Mouse (Mus musculus) MEL (cell line): Measurements from ENCODE around the gene Prep. TPM values are rescaled to one million over a fixed set of nuclear protein-coding genes. Genes with fewer than 3 reads are reported as not detected.

Source experiments
- DNase-seq: peaks from one replicate; pipeline ENCODE4 v3.0.0; 2011; ENCODE audit warnings: low read depth, low spot score
- H3K27ac ChIP-seq: 2 replicates; pipeline ENCODE4 v1.5.1; 2012; ENCODE audit warnings: low read depth, mild to moderate bottlenecking, control low read depth, low read length, moderate library complexity; ENCODE audit not compliant: control insufficient read depth
- H3K27me3 ChIP-seq, 2 experiments: fragments of 150-350 bp in 1 of 2; sonication (generic) in 1 of 2; 2 replicates each; pipeline ENCODE4 v1.6.1; 2012; ENCODE audit warnings: low read length in 2 of 2, mild to moderate bottlenecking in 2 of 2, improper control_type of control experiment in 1 of 2, moderate library complexity in 1 of 2; ENCODE audit not compliant: insufficient read depth in 2 of 2, control insufficient read depth in 1 of 2
- H3K36me3 ChIP-seq, 2 experiments: 2 replicates each; pipeline ENCODE4 v1.6.1; 2012 to 2014; ENCODE audit warnings: low read length in 2 of 2, improper control_type of control experiment in 1 of 2, inconsistent platforms in 1 of 2, mild to moderate bottlenecking in 1 of 2; ENCODE audit not compliant: insufficient read depth in 2 of 2, control insufficient read depth in 1 of 2
- H3K4me1 ChIP-seq, 2 experiments: fragments of 150-350 bp in 1 of 2; sonication (generic) in 1 of 2; 2 replicates each; pipeline ENCODE4 v1.6.1; 2012; ENCODE audit warnings: low read length in 2 of 2, improper control_type of control experiment in 1 of 2, mild to moderate bottlenecking in 1 of 2; ENCODE audit not compliant: insufficient read depth in 2 of 2, control insufficient read depth in 1 of 2
- H3K4me3 ChIP-seq, 2 experiments: fragments of 150-350 bp in 1 of 2; sonication (generic) in 1 of 2; 2 replicates each; pipeline ENCODE4 v1.5.1; 2012; ENCODE audit warnings: low read depth in 2 of 2, low read length in 2 of 2, mild to moderate bottlenecking in 2 of 2, moderate library complexity in 2 of 2, control low read depth in 1 of 2, improper control_type of control experiment in 1 of 2; ENCODE audit not compliant: control insufficient read depth in 1 of 2, insufficient read depth in 1 of 2
- H3K79me2 ChIP-seq: 2 replicates; pipeline ENCODE4 v1.6.1; 2012; ENCODE audit warnings: mild to moderate bottlenecking, low read length, moderate library complexity; ENCODE audit not compliant: control insufficient read depth, poor library complexity, insufficient read depth
- H3K9ac ChIP-seq: 2 replicates; pipeline ENCODE4 v1.6.1; 2012; ENCODE audit warnings: low read depth, mild to moderate bottlenecking, control low read depth, low read length, moderate library complexity; ENCODE audit not compliant: control insufficient read depth, poor library complexity, severe bottlenecking
- H3K9me3 ChIP-seq: fragments of 150-350 bp; sonication (generic); replicated peaks from 2 replicates; pipeline ENCODE4 v1.6.1; 2012; ENCODE audit warnings: mild to moderate bottlenecking, low read length, improper control_type of control experiment, moderate library complexity; ENCODE audit not compliant: insufficient read depth
- CHD1 ChIP-seq: IDR thresholded peaks from 2 replicates; pipeline ENCODE4 v1.6.1; 2012; ENCODE audit warnings: low read depth, mild to moderate bottlenecking, inconsistent platforms, low read length, improper control_type of control experiment
- CTCF ChIP-seq, 3 experiments: IDR thresholded peaks in 2 of 3; conservative IDR thresholded peaks in 1 of 3; 2 replicates each; pipeline ENCODE4 v1.5.1; 2011 to 2012; ENCODE audit warnings: low read length in 3 of 3, low read depth in 2 of 3, mild to moderate bottlenecking in 2 of 3, improper control_type of control experiment in 1 of 3, inconsistent platforms in 1 of 3, mixed read lengths in 1 of 3, moderate library complexity in 1 of 3; ENCODE audit not compliant: control insufficient read depth in 1 of 3, insufficient read depth in 1 of 3, poor library complexity in 1 of 3, severe bottlenecking in 1 of 3
- ELF1 ChIP-seq: IDR thresholded peaks from 2 replicates; pipeline ENCODE4 v1.6.1; 2014; ENCODE audit warnings: low read depth, mild to moderate bottlenecking, inconsistent platforms, low read length, improper control_type of control experiment, moderate library complexity
- GATA1 ChIP-seq: IDR thresholded peaks from 2 replicates; pipeline ENCODE4 v1.6.1; 2011; ENCODE audit warnings: low read depth, low read length, improper control_type of control experiment
- KAT2A ChIP-seq: conservative IDR thresholded peaks from 2 replicates; pipeline ENCODE4 v1.6.1; 2012; ENCODE audit warnings: low read depth, low read length, improper control_type of control experiment, inconsistent platforms
- MAFK ChIP-seq: IDR thresholded peaks from 2 replicates; pipeline ENCODE4 v1.6.1; 2011; ENCODE audit warnings: low read depth, mild to moderate bottlenecking, low read length, improper control_type of control experiment, borderline replicate concordance
- MAX ChIP-seq: IDR thresholded peaks from 2 replicates; pipeline ENCODE4 v1.6.1; 2011; ENCODE audit warnings: low read length, improper control_type of control experiment
- MXI1 ChIP-seq: IDR thresholded peaks from 2 replicates; pipeline ENCODE4 v1.6.1; 2011; ENCODE audit warnings: mild to moderate bottlenecking, low read depth, low read length, improper control_type of control experiment
- MYC ChIP-seq: IDR thresholded peaks from 2 replicates; pipeline ENCODE4 v1.6.1; 2011; ENCODE audit warnings: low read depth, mild to moderate bottlenecking, low read length, improper control_type of control experiment, moderate library complexity
- POLR2A ChIP-seq, 2 experiments: IDR thresholded peaks; 2 replicates each; pipeline ENCODE4 v1.6.1; 2011 to 2012; ENCODE audit warnings: low read length in 2 of 2, mild to moderate bottlenecking in 2 of 2, control low read depth in 1 of 2, improper control_type of control experiment in 1 of 2, low read depth in 1 of 2, moderate library complexity in 1 of 2; ENCODE audit not compliant: control insufficient read depth in 1 of 2, insufficient read depth in 1 of 2, poor library complexity in 1 of 2
- RAD21 ChIP-seq: IDR thresholded peaks from 2 replicates; pipeline ENCODE4 v1.6.1; 2011; ENCODE audit warnings: mild to moderate bottlenecking, low read depth, low read length, improper control_type of control experiment
- SMC3 ChIP-seq: IDR thresholded peaks from 2 replicates; pipeline ENCODE4 v1.6.1; 2011; ENCODE audit warnings: low read depth, low read length, improper control_type of control experiment
- TAL1 ChIP-seq: IDR thresholded peaks from 2 replicates; pipeline ENCODE4 v1.6.1; 2012; ENCODE audit warnings: mild to moderate bottlenecking, inconsistent platforms, low read length, moderate library complexity, mixed read lengths
- TBP ChIP-seq: IDR thresholded peaks from 2 replicates; pipeline ENCODE4 v1.8.0; 2011; ENCODE audit warnings: low read depth, low read length, improper control_type of control experiment
- TCF12 ChIP-seq: IDR thresholded peaks from 2 replicates; pipeline ENCODE4 v1.6.1; 2014; ENCODE audit warnings: low read depth, mild to moderate bottlenecking, inconsistent platforms, low read length, improper control_type of control experiment, moderate library complexity
- UBTF ChIP-seq: IDR thresholded peaks from 2 replicates; pipeline ENCODE4 v1.6.1; 2012; ENCODE audit warnings: low read depth, mild to moderate bottlenecking, inconsistent platforms, low read length, improper control_type of control experiment, moderate library complexity, borderline replicate concordance; ENCODE audit not compliant: insufficient read depth
- USF1 ChIP-seq: IDR thresholded peaks from 2 replicates; pipeline ENCODE4 v1.6.1; 2014; ENCODE audit warnings: low read depth, mild to moderate bottlenecking, inconsistent platforms, low read length, improper control_type of control experiment, moderate library complexity
- USF2 ChIP-seq, 2 experiments: IDR thresholded peaks; 2 replicates each; pipeline ENCODE4 v1.6.1; 2011 to 2012; ENCODE audit warnings: improper control_type of control experiment in 2 of 2, low read length in 2 of 2, borderline replicate concordance in 1 of 2, inconsistent platforms in 1 of 2, low read depth in 1 of 2, mild to moderate bottlenecking in 1 of 2; ENCODE audit not compliant: insufficient read depth in 1 of 2
- ZC3H11A ChIP-seq: IDR thresholded peaks from 2 replicates; pipeline ENCODE4 v1.6.1; 2012; ENCODE audit warnings: low read depth, mild to moderate bottlenecking, inconsistent platforms, low read length, improper control_type of control experiment
- polyA plus RNA-seq, 2 experiments: library from polyadenylated mRNA; stranded (reverse) in 1 of 2; unstranded in 1 of 2; fragments of >175 nt in 1 of 2; fragments of >200 nt in 1 of 2; gene quantifications; 2 replicates each; pipeline versions ENCODE4 v1.2.1 to v1.2.4; 2012; ENCODE audit warnings: low replicate concordance in 2 of 2, low read depth in 1 of 2; ENCODE audit not compliant: insufficient read length in 2 of 2, insufficient read depth in 1 of 2, missing spikeins in 1 of 2
- total RNA-seq: library from RNA; depleted of rRNA; stranded (reverse); fragments of 300-350 nt; gene quantifications from 2 replicates; pipeline ENCODE4 v1.2.3, GENCODE M21; 2012

Prep gene
- total and polyA plus RNA-seq, 3 experiments, result 12.0 to 24.4 TPM; not detected in 1

DNA sequence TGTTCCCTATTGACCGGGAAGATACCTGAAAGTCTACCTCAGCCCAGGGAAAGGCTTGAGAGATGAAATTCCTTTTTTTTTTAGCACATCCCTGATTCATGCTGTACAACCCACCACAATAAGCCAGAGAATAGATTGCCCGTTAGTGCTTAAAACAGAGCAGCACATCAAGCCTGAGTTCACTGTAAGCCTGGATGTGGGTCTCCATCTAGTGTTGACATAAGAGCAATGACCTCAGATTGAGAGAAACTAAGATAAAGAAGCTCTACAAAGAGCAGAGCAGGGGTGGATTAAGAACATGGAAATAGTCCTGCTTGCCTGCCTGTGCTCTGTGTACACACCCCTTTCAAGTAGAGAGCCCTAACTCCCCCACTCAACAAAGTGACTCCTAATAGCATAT is 118.5 kb downstream of the Prep start:
- no peaks in the 10 kb centered on the region for H3K79me2 ChIP-seq
- no peak overlapping the region for H3K27ac ChIP-seq
- no peaks in the 10 kb centered on the region for H3K4me1 ChIP-seq
- no peak for DNase-seq
- no peaks in the 10 kb centered on the region for H3K9me3 ChIP-seq
- no peaks in the 10 kb centered on the region for H3K27me3 ChIP-seq
- TF ChIP-seq USF2 (IDR thresholded peaks at IDR 0.05; ENCODE audit: borderline replicate concordance in 1 of 2, insufficient read depth in 1 of 2, low read depth in 1 of 2, low read length in 2 of 2), result no peak
- no peak for TF ChIP-seq CTCF (IDR thresholded peaks at IDR 0.05 in 2 of 3, conservative IDR thresholded peaks at IDR 0.05 in 1 of 3; ENCODE audit: control insufficient read depth in 1 of 3, insufficient read depth in 1 of 3, low read depth in 2 of 3, low read length in 3 of 3, poor library complexity in 1 of 3, severe bottlenecking in 1 of 3)
- TF ChIP-seq RAD21, result no peak
- no peak for TF ChIP-seq ZC3H11A
- TF ChIP-seq MAX, result no peak
- TF ChIP-seq KAT2A, result no peak
- no peak for TF ChIP-seq MXI1
- no peak for TF ChIP-seq ELF1
- no peak for TF ChIP-seq USF1
- TF ChIP-seq MAFK, result no peak
- no peak for TF ChIP-seq MYC
- H3K4me3 ChIP-seq, result no peak overlapping the region
- no peaks in the 10 kb centered on the region for H3K36me3 ChIP-seq
- no peak overlapping the region for H3K9ac ChIP-seq

GRCm38 (mm10) chr10:45193330-45194310 is 126.6 kb downstream of the Prep start:
- no peaks in the 10 kb centered on the region for H3K79me2 ChIP-seq
- H3K9ac ChIP-seq, result no peak overlapping the region
- no peaks in the 10 kb centered on the region for H3K36me3 ChIP-seq
- no peak overlapping the region for H3K27ac ChIP-seq
- H3K4me3 ChIP-seq, result no peak overlapping the region
- no peaks in the 10 kb centered on the region for H3K27me3 ChIP-seq
- TF ChIP-seq TAL1, result no peak
- TF ChIP-seq GATA1, result no peak
- TF ChIP-seq SMC3, result no peak
- no peak for TF ChIP-seq UBTF
- TF ChIP-seq TBP, result no peak
- TF ChIP-seq ELF1, result no peak
- no peak for TF ChIP-seq TCF12
- no peak for TF ChIP-seq CHD1
- no peak for TF ChIP-seq POLR2A (IDR thresholded peaks at IDR 0.05; ENCODE audit: control insufficient read depth in 1 of 2, insufficient read depth in 1 of 2, low read depth in 1 of 2, low read length in 2 of 2, poor library complexity in 1 of 2)
- H3K4me1 ChIP-seq, result no peaks in the 10 kb centered on the region
- H3K9me3 ChIP-seq, result no peaks in the 10 kb centered on the region
- no peak for DNase-seq
